Mouse (Mus musculus) lung, postnatal 0 days (tissue): ENCODE data around the gene Rnh1. TPM values are rescaled to one million over a fixed set of nuclear protein-coding genes. Genes with fewer than 3 reads are reported as not detected.

Source experiments
- ATAC-seq: fragments of 200-750 bp; cut with Nextera tagmentation; 2 replicates; pipeline ENCODE4 v1.8.0; 2017; ENCODE audit warnings: moderate library complexity
- DNase-seq: peaks from one replicate; pipeline ENCODE4 v3.0.0-alpha.2; 2016; ENCODE audit warnings: low spot score
- H3K27ac ChIP-seq: fragments of 300-500 bp; sonication (generic); 2 replicates; pipeline ENCODE4 v1.5.1; 2014; ENCODE audit warnings: antibody characterized with exemption, mild to moderate bottlenecking, low read length, mixed read lengths
- H3K27me3 ChIP-seq: fragments of 300-500 bp; sonication (generic); replicated peaks from 2 replicates; pipeline ENCODE4 v1.6.1; 2014; ENCODE audit warnings: low read length, mixed read lengths; ENCODE audit not compliant: insufficient read depth
- H3K36me3 ChIP-seq: fragments of 300-500 bp; sonication (generic); 2 replicates; pipeline ENCODE4 v1.6.1; 2014; ENCODE audit warnings: low read length, mixed read lengths; ENCODE audit not compliant: insufficient read depth
- H3K4me1 ChIP-seq: fragments of 300-500 bp; sonication (generic); 2 replicates; pipeline ENCODE4 v1.6.1; 2014; ENCODE audit warnings: antibody characterized with exemption, low read depth, low read length, mixed read lengths; ENCODE audit not compliant: insufficient read depth
- H3K4me2 ChIP-seq: fragments of 300-500 bp; sonication (generic); replicated peaks from 2 replicates; pipeline ENCODE4 v1.6.1; 2014; ENCODE audit warnings: low read depth, mild to moderate bottlenecking, low read length, moderate library complexity, mixed read lengths
- H3K4me3 ChIP-seq: fragments of 300-500 bp; sonication (generic); 2 replicates; pipeline ENCODE4 v1.5.1; 2014; ENCODE audit warnings: low read depth, low read length
- H3K9ac ChIP-seq: fragments of 300-500 bp; sonication (generic); replicated peaks from 2 replicates; pipeline ENCODE4 v1.6.1; 2014; ENCODE audit warnings: low read depth, mild to moderate bottlenecking
- H3K9me3 ChIP-seq: fragments of 300-500 bp; sonication (generic); 2 replicates; pipeline ENCODE4 v1.6.1; 2016; ENCODE audit warnings: low read length, mixed read lengths
- CTCF ChIP-seq: IDR thresholded peaks from 2 replicates; pipeline ENCODE4 v1.5.1; 2016; ENCODE audit warnings: antibody characterized with exemption, mild to moderate bottlenecking
- EP300 ChIP-seq: IDR thresholded peaks from 2 replicates; pipeline ENCODE4 v1.6.1; 2016; ENCODE audit warnings: antibody characterized with exemption, mild to moderate bottlenecking, control low read depth
- WGBS: fragments of 180-500 bp; shearing (Covaris S2); extraction: QIAGEN DNeasy Blood & Tissue Kit; methylation state at CpG from one replicate; pipeline ENCODE4 v1.1.7; 2014; 5-methylcytosine and 5-hydroxymethylcytosine counted together
- polyA plus RNA-seq: library from polyadenylated mRNA; unstranded; fragments of >200 nt; fragmentation: Nextera tagmentation; extraction: Ambion mirVana; gene quantifications from 2 replicates; pipeline ENCODE4 v1.2.1, GENCODE M21; 2015

The Rnh1 gene
- polyA plus RNA-seq, 1 experiment from 2014 or later, result 187 TPM

- ATAC-seq (no peak), DNase-seq (no peak)
- H3K9ac ChIP-seq, result no peak overlapping the region
- H3K4me1 ChIP-seq, result no peaks in the 10 kb centered on the region
- H3K4me3 ChIP-seq, result no peak overlapping the region
- TF ChIP-seq CTCF (no peak), EP300 (no peak)
- no peak overlapping the region for H3K27ac ChIP-seq
- WGBS, result 64% methylated on average over 3 of the region's 3 CpGs
- H3K9me3 ChIP-seq, result no peaks in the 10 kb centered on the region
- 0 out of 2 replicates have a peak, but pooled peaks cover 3% of the 10 kb centered on the region for H3K27me3 ChIP-seq
- H3K36me3 ChIP-seq, result no peaks in the 10 kb centered on the region
- no peak overlapping the region for H3K4me2 ChIP-seq
These were observed 36.9 kb upstream of the Rnh1 start for GRCm38 (mm10) chr7:141209526-141209925.

GRCm38 (mm10) chr7:141206182-141206937, 33.7 kb upstream of the Rnh1 start:
- WGBS, result 89% methylated on average over 18 of the region's 18 CpGs
- TF ChIP-seq EP300 (no peak), CTCF (no peak)
- ATAC-seq, result no peak

GRCm38 (mm10) chr7:141205504-141205903, 32.8 kb upstream of the Rnh1 start:
- Histone ChIP-seq H3K9me3 (no peaks in the 10 kb centered on the region), H3K4me1 (no peaks in the 10 kb centered on the region), H3K4me3 (no peak overlapping the region), H3K27ac (no peak overlapping the region), H3K4me2 (no peak overlapping the region), H3K27me3 (0 out of 2 replicates have a peak, but pooled peaks cover 3% of the 10 kb centered on the region), H3K36me3 (no peaks in the 10 kb centered on the region), H3K9ac (no peak overlapping the region)
- 82% methylated on average over 5 of the region's 5 CpGs for WGBS
- no peak for TF ChIP-seq EP300
- TF ChIP-seq CTCF, result no peak
- DNase-seq (no peak), ATAC-seq (no peak)

More at GRCm38 (mm10) chr7:141206182-141206937, 33.7 kb upstream of the Rnh1 start:
- no peaks in the 10 kb centered on the region for H3K4me1 ChIP-seq
- no peak overlapping the region for H3K4me3 ChIP-seq
- H3K27me3 ChIP-seq, result 0 out of 2 replicates have a peak, but pooled peaks cover 3% of the 10 kb centered on the region
- DNase-seq, result no peak
- H3K9me3 ChIP-seq, result no peaks in the 10 kb centered on the region
- no peak overlapping the region for H3K27ac ChIP-seq
- no peaks in the 10 kb centered on the region for H3K36me3 ChIP-seq
- no peak overlapping the region for H3K4me2 ChIP-seq
- H3K9ac ChIP-seq, result no peak overlapping the region

- Histone ChIP-seq H3K9me3 (no peaks in the 10 kb centered on the region), H3K36me3 (no peaks in the 10 kb centered on the region), H3K27ac (no peak overlapping the region), H3K4me3 (no peak overlapping the region), H3K4me1 (no peaks in the 10 kb centered on the region), H3K27me3 (no peaks in the 10 kb centered on the region), H3K9ac (no peak overlapping the region), H3K4me2 (no peak overlapping the region)
- TF ChIP-seq EP300 (no peak), CTCF (no peak)
- ATAC-seq (no peak), DNase-seq (no peak)
- 55% methylated on average over 3 of the region's 3 CpGs for WGBS
These were observed 31.9 kb upstream of the Rnh1 start for GRCm38 (mm10) chr7:141204546-141204945.

GRCm38 (mm10) chr7:141198121-141198520, 25.5 kb upstream of the Rnh1 start:
- no peak for ATAC-seq
- 94% methylated on average over 4 of the region's 4 CpGs for WGBS
- no peak for TF ChIP-seq EP300
- TF ChIP-seq CTCF, result no peak
- H3K9me3 ChIP-seq, result no peaks in the 10 kb centered on the region
- H3K36me3 ChIP-seq, result no peaks in the 10 kb centered on the region
- no peak overlapping the region for H3K27ac ChIP-seq
- H3K4me3 ChIP-seq, result no peak overlapping the region
- DNase-seq, result no peak
- no peak overlapping the region for H3K4me2 ChIP-seq
- H3K4me1 ChIP-seq, result peaks cover 2% of the 10 kb centered on the region; the same call in 1 of the 2 replicates
- no peak overlapping the region for H3K9ac ChIP-seq
- H3K27me3 ChIP-seq, result no peaks in the 10 kb centered on the region

GRCm38 (mm10) chr7:141196619-141197282, 24.1 kb upstream of the Rnh1 start:
- no peak for DNase-seq
- Histone ChIP-seq H3K27ac (no peak overlapping the region), H3K9ac (no peak overlapping the region), H3K36me3 (peaks cover 5% of the 10 kb centered on the region; the same call in 1 of the 2 replicates), H3K4me1 (peaks cover 9% of the 10 kb centered on the region; the same call in 1 of the 2 replicates), H3K4me3 (no peak overlapping the region), H3K9me3 (no peaks in the 10 kb centered on the region), H3K27me3 (no peaks in the 10 kb centered on the region), H3K4me2 (no peak overlapping the region)
- TF ChIP-seq CTCF (no peak), EP300 (no peak)
- WGBS, result 90% methylated on average over 8 of the region's 8 CpGs
- ATAC-seq, result no peak
